ENCODE assay signal across 10 mouse cellular contexts in the genomic region with DNA sequence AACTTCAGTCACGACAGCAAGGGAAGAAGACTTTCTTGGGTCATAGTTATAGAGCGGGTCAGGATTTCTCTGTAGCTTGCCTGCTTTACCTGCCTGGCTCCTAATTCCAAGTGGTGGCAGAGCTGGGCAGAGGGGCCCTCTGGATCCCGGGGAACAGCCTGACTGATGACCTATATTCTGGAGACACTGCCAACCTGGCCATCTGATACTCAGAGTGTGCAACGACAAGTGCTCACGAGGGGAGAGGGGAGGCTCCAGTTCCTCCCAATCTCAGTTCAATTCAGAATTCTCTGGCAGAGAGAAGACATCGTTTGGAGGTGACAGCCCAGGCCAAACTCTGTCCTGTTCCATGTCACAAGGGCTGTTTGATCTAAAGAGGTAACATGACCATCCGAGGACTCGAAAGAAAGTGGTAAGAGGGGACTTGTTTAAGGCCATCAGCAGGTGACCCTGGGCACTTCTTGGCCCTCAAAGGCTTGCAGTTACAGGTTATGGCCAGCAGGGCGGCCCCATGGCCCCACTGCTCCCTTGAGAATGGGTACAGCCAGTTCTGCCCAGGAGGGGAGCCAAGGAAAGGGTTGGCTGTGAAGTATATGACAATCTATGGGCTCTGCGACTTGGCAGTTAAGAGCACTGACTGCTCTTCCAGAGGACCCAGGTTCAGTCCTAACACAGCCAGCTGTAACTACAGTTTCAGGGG. TPM values are rescaled to one million over a fixed set of nuclear protein-coding genes. Genes with fewer than 3 reads are reported as not detected.
A peak's percentile ranks its signal among the peaks of the same experiment; 100 is the strongest.
DNase-seq lines count a peak whose midpoint lies in the region; ATAC-seq and TF ChIP-seq lines count a peak whose summit lies in the region.
"Had no signal": no experiment of that assay in that cellular context is flagged by ENCODE, and none has a peak within 500 bp of the region (broad histone marks: within the 10 kb centered on the region; RNA-seq: fewer than 3 reads in every experiment).

No protein-coding gene starts in this region.

- no peaks in the 10 kb centered on the region for H3K27me3 ChIP-seq in thymus, adult 2 months (ENCODE audit: control insufficient read depth, insufficient read depth, low read length)
- H3K27me3 ChIP-seq in forebrain, embryonic 16.5 days (replicated peaks; ENCODE audit: control insufficient read depth, insufficient read depth, low read length): no peaks in the 10 kb centered on the region
- H3K27me3 ChIP-seq: heart, embryonic 13.5 days had no signal

- TF ChIP-seq POLR2A in thymus, adult 2 months (IDR thresholded peaks at IDR 0.05; ENCODE audit: control insufficient read depth, extremely low read depth, insufficient read depth, low read length, poor library complexity): no peak

- H3K27ac ChIP-seq in thymus, adult 2 months (ENCODE audit: control insufficient read depth, insufficient read depth, low read length): no peak overlapping the region
- H3K27ac ChIP-seq in forebrain, embryonic 16.5 days (ENCODE audit: low read length): no peak overlapping the region
- H3K27ac ChIP-seq: heart, embryonic 13.5 days had no signal

- H3K4me1 ChIP-seq in thymus, adult 2 months (replicated peaks; ENCODE audit: control insufficient read depth, insufficient read depth, low read length): peaks cover 18% of the 10 kb centered on the region
- peaks cover 15% of the 10 kb centered on the region for H3K4me1 ChIP-seq in forebrain, embryonic 16.5 days (replicated peaks; ENCODE audit: control insufficient read depth, insufficient read depth, low read length)

- no peak overlapping the region for H3K9ac ChIP-seq in forebrain, embryonic 16.5 days (replicated peaks; ENCODE audit: low read depth, low read length)
- H3K9ac ChIP-seq: heart, embryonic 13.5 days had no signal

- H3K36me3 ChIP-seq in thymus, adult 2 months (ENCODE audit: control insufficient read depth, insufficient read depth, low read length): no peaks in the 10 kb centered on the region
- no peaks in the 10 kb centered on the region for H3K36me3 ChIP-seq in forebrain, embryonic 16.5 days (ENCODE audit: control insufficient read depth, insufficient read depth)

- no peaks in the 10 kb centered on the region for H3K9me3 ChIP-seq in forebrain, embryonic 16.5 days (ENCODE audit: control insufficient read depth, low read length)
- H3K9me3 ChIP-seq: heart, embryonic 13.5 days had no signal

- 90% methylated on average over 10 of the region's 10 CpGs for WGBS in thymus, adult 2 months
- WGBS in forebrain, embryonic 16.5 days: 77% methylated on average over 10 of the region's 10 CpGs

- peak; percentile 36 to 39 for DNase-seq in heart, adult 9 months (ENCODE audit: low spot score in 2 of 2)
- no peak for DNase-seq in heart, postnatal 4 days
- peak; percentile 16 for DNase-seq in thymus, adult 2 months
- no peak for DNase-seq in thymus, postnatal 0 days (ENCODE audit: low spot score)
- DNase-seq in cerebellum, postnatal 14 days: peak; percentile 50 to 67
- DNase-seq in frontal cortex, postnatal 14 days (ENCODE audit: low spot score in 2 of 2): no peak
- DNase-seq: embryo, embryonic 11 days; kidney, postnatal 14 days had no signal

- no peak for ATAC-seq in forebrain, embryonic 16.5 days

- peak; percentile 75; the same call in 1 of the 2 replicates for TF ChIP-seq CTCF in thymus, adult 2 months (IDR thresholded peaks at IDR 0.05; ENCODE audit: borderline replicate concordance, control insufficient read depth, extremely low read depth, insufficient read depth, low read length, poor library complexity)

- no peak overlapping the region for H3K4me3 ChIP-seq in thymus, adult 2 months (ENCODE audit: control insufficient read depth, insufficient read depth, low read length)
- no peak overlapping the region for H3K4me3 ChIP-seq in forebrain, embryonic 16.5 days (replicated peaks; ENCODE audit: low read length)
- H3K4me3 ChIP-seq: heart, embryonic 13.5 days had no signal

- H3K4me2 ChIP-seq in forebrain, embryonic 16.5 days (ENCODE audit: low read length): no peak overlapping the region
- H3K4me2 ChIP-seq: heart, embryonic 13.5 days had no signal

RNA-seq across cellular contexts. Expression of a gene that starts 38.4 kb away (rescaled TPM):
- 10 to 100 TPM; 46.4 to 49.9 TPM for total RNA-seq in heart, postnatal 4 days (2021)
- polyA plus RNA-seq in thymus, adult 2 months (2012; rRNA removed): 7.9 and 9.1 TPM in 2 replicates
- 4.8 and 6.8 TPM in 2 replicates for polyA plus RNA-seq in thymus, postnatal 0 days (2015; fragmentation: Nextera tagmentation; extraction: Ambion mirVana)
- 7.9 and 8.1 TPM in 2 replicates for polyA plus RNA-seq in forebrain, embryonic 16.5 days (2015; fragmentation: Nextera tagmentation; extraction: Ambion mirVana)

RNA-seq across cellular contexts. Expression of a gene that starts 55.2 kb away (rescaled TPM):
- total RNA-seq in heart, postnatal 4 days (2021): 100 to 1,000 TPM; 145 to 150 TPM
- 69.2 and 77.3 TPM in 2 replicates for polyA plus RNA-seq in thymus, adult 2 months (2012; rRNA removed)
- polyA plus RNA-seq in thymus, postnatal 0 days (2015; fragmentation: Nextera tagmentation; extraction: Ambion mirVana): 98.6 and 104 TPM in 2 replicates
- polyA plus RNA-seq in forebrain, embryonic 16.5 days (2015; fragmentation: Nextera tagmentation; extraction: Ambion mirVana): 166 and 180 TPM in 2 replicates

Comparison
In these comparisons a context has a peak if more than half of its experiments do, and no peak if none do; other contexts are left out.
1. DNase-seq: peak in heart, adult 9 months (2 of 2), thymus, adult 2 months (single experiment) and cerebellum, postnatal 14 days (2 of 2); none in heart, postnatal 4 days (single experiment), thymus, postnatal 0 days (single experiment) and frontal cortex, postnatal 14 days (0 of 2).